Mouse (Mus musculus) embryonic facial prominence, embryonic 10.5 days (tissue): ENCODE data around the gene Sac3d1. TPM values are rescaled to one million over a fixed set of nuclear protein-coding genes. Genes with fewer than 3 reads are reported as not detected.

Experiments used
- polyA plus RNA-seq: library from polyadenylated mRNA; unstranded; fragments of >200 nt; fragmentation: Nextera tagmentation; extraction: Ambion mirVana; gene quantifications from 2 replicates; pipeline ENCODE4 v1.2.1, GENCODE M21; 2016

The Sac3d1 gene
- polyA plus RNA-seq, 1 experiment from 2014 or later, result 67.7 TPM

Other genes starting within 250 kb of the Sac3d1 start
- 44.6 and 45.4 TPM in 2 replicates for gene Frmd8, start 243.4 kb downstream of the Sac3d1 start, polyA plus RNA-seq
- 2.5 and 2.9 TPM in 2 replicates for gene Slc25a45, start 240.8 kb downstream of the Sac3d1 start, polyA plus RNA-seq
- 6.8 and 7.4 TPM in 2 replicates for gene Tigd3, start 224.5 kb downstream of the Sac3d1 start, polyA plus RNA-seq
- gene Dpf2, start 205.6 kb downstream of the Sac3d1 start, polyA plus RNA-seq, result 231 and 251 TPM in 2 replicates
- 1.5 and 2.2 TPM in 2 replicates for gene Cdc42ep2, start 193.8 kb downstream of the Sac3d1 start, polyA plus RNA-seq
- 119 and 120 TPM in 2 replicates for gene Pola2, start 154.4 kb downstream of the Sac3d1 start, polyA plus RNA-seq
- not detected in 2 replicates for gene Slc22a20, start 132.5 kb downstream of the Sac3d1 start, polyA plus RNA-seq
- gene Capn1, start 102.8 kb downstream of the Sac3d1 start, polyA plus RNA-seq, result 2.9 and 3.2 TPM in 2 replicates
- gene Syvn1, start 72.1 kb downstream of the Sac3d1 start, polyA plus RNA-seq, result 34.5 and 38.1 TPM in 2 replicates
- gene Mrpl49, start 60.9 kb downstream of the Sac3d1 start, polyA plus RNA-seq, result 82.5 and 84.6 TPM in 2 replicates
- 831 and 861 TPM in 2 replicates for gene Fau, start 60.8 kb downstream of the Sac3d1 start, polyA plus RNA-seq
- gene Znhit2, start 57.5 kb downstream of the Sac3d1 start, polyA plus RNA-seq, result 33.8 and 35.6 TPM in 2 replicates
- 30.3 and 31.4 TPM in 2 replicates for gene Tm7sf2, start 50.3 kb downstream of the Sac3d1 start, polyA plus RNA-seq
- gene Vps51, start 41.4 kb downstream of the Sac3d1 start, polyA plus RNA-seq, result 70.5 and 71.9 TPM in 2 replicates
- not detected in 2 replicates for gene Tmem262, start 38.6 kb downstream of the Sac3d1 start, polyA plus RNA-seq
- gene Gm28374, start 36.4 kb downstream of the Sac3d1 start, polyA plus RNA-seq, result 2.0 TPM in 2 replicates
- gene Zfpl1, start 33.7 kb downstream of the Sac3d1 start, polyA plus RNA-seq, result 75.7 and 79.7 TPM in 2 replicates
- 66.2 and 70.1 TPM in 2 replicates for gene Cdca5, start 33.7 kb downstream of the Sac3d1 start, polyA plus RNA-seq
- 0.41 and 0.56 TPM in 2 replicates for gene AC131692.1, start 24.2 kb downstream of the Sac3d1 start, polyA plus RNA-seq
- 0.87 and 0.89 TPM in 2 replicates for gene Naaladl1, start 12.9 kb downstream of the Sac3d1 start, polyA plus RNA-seq
- 29.1 and 30.2 TPM in 2 replicates for gene Snx15, start 9.7 kb upstream of the Sac3d1 start, polyA plus RNA-seq
- gene Batf2, start 22.3 kb upstream of the Sac3d1 start, polyA plus RNA-seq, result not detected in 2 replicates
- 111 and 112 TPM in 2 replicates for gene Arl2, start 22.9 kb upstream of the Sac3d1 start, polyA plus RNA-seq
- not detected in 2 replicates for gene Majin, start 65.7 kb upstream of the Sac3d1 start, polyA plus RNA-seq
- gene Gpha2, start 107.7 kb upstream of the Sac3d1 start, polyA plus RNA-seq, result 0.98 and 1.3 TPM in 2 replicates
- 25.5 and 26.3 TPM in 2 replicates for gene Ppp2r5b, start 117.2 kb upstream of the Sac3d1 start, polyA plus RNA-seq
- 12.5 and 13.6 TPM in 2 replicates for gene Atg2a, start 123.0 kb upstream of the Sac3d1 start, polyA plus RNA-seq
- gene Ehd1, start 158.1 kb upstream of the Sac3d1 start, polyA plus RNA-seq, result 81.8 and 83.5 TPM in 2 replicates
- 0.12 and 0.39 TPM in 2 replicates for gene Cdc42bpg, start 187.8 kb upstream of the Sac3d1 start, polyA plus RNA-seq
- 122 and 130 TPM in 2 replicates for gene Men1, start 216.3 kb upstream of the Sac3d1 start, polyA plus RNA-seq
- gene Map4k2, start 222.5 kb upstream of the Sac3d1 start, polyA plus RNA-seq, result 11.0 and 14.0 TPM in 2 replicates
- gene Sf1, start 245.0 kb upstream of the Sac3d1 start, polyA plus RNA-seq, result 185 and 205 TPM in 2 replicates